Mouse (Mus musculus): ENCODE data around the gene Ankrd35. TPM values are rescaled to one million over a fixed set of nuclear protein-coding genes. Genes with fewer than 3 reads are reported as not detected.
"Not testable (repeated sequence)": the region's sequence is repeated elsewhere in the genome, so short reads cannot be mapped to it uniquely, and the experiment has no call there.

Ankrd35 gene
- polyA plus RNA-seq, 1 experiment from 2014 or later, result 5.5 TPM

DNA sequence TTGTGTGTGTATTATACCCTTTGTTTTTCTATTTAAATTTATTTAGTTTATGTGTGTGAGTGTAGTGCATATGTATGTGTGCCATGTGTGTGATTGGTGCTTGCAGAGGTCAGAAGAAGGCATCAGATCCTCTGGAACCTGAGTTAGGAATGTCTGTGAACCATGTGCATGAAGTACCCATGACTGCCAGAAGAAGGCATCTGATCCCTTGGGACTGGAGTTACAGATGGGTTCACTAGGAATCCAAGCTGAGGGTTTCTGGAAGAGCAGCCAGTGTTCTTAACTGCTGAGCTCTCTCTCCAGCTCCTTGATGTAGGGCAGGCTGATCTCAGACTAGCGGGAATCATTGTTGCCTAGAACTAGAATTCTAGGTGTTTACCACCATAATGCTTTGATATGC, 68.1 kb downstream of the Ankrd35 start:
- Histone ChIP-seq H3K36me3 (ENCODE audit: control insufficient read depth, insufficient read depth, low read length) (no peaks in the 10 kb centered on the region), H3K4me3 (ENCODE audit: low read depth, low read length) (no peak overlapping the region), H3K27ac (replicated peaks) (no peak overlapping the region), H3K9ac (ENCODE audit: low read length) (no peak overlapping the region), H3K9me3 (ENCODE audit: control insufficient read depth, low read length) (no peaks in the 10 kb centered on the region), H3K27me3 (ENCODE audit: control insufficient read depth, insufficient read depth, low read length) (no peaks in the 10 kb centered on the region), H3K4me1 (replicated peaks; ENCODE audit: control insufficient read depth, insufficient read depth) (no peaks in the 10 kb centered on the region), H3K4me2 (replicated peaks; ENCODE audit: low read depth) (no peak overlapping the region)
- no peak for ATAC-seq (ENCODE audit: low FRiP score, low TSS enrichment)
- DNase-seq (ENCODE audit: low spot score), result no peak
- TF ChIP-seq EP300 (optimal IDR thresholded peaks at IDR 0.05), result no peak
- peak; percentile 58 for TF ChIP-seq CTCF (IDR thresholded peaks at IDR 0.05; ENCODE audit: low read depth)
- 90% methylated on average over 1 of the region's 1 CpGs for WGBS

DNA sequence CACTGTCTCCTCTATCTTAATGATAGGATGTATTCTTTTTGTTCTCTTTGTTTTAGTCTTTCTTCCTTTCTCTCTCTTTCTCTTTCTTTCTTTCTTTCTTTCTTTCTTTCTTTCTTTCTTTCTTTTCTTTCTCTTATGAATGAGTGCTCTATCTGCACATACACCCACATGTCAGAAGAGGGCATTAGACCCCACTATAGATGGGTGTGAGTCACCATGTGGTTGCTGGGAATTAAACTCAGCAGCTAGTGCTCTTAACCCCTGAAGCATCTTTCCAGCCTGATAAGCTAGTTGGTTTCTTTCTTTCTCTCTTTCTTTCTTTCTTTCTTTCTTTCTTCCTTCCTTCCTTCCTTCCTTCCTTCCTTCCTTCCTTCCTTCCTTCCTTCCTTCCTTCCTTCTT, 70.3 kb downstream of the Ankrd35 start:
- H3K36me3 ChIP-seq (ENCODE audit: control insufficient read depth, insufficient read depth, low read length); H3K9me3 ChIP-seq (ENCODE audit: control insufficient read depth, low read length); DNase-seq (ENCODE audit: low spot score): not testable (repeated sequence)

More for the DNA sequence above, 70.3 kb downstream of the Ankrd35 start:
- not testable (repeated sequence) for H3K4me1 ChIP-seq (replicated peaks; ENCODE audit: control insufficient read depth, insufficient read depth); H3K4me2 ChIP-seq (replicated peaks; ENCODE audit: low read depth); H3K9ac ChIP-seq (ENCODE audit: low read length); H3K27me3 ChIP-seq (ENCODE audit: control insufficient read depth, insufficient read depth, low read length); H3K27ac ChIP-seq (replicated peaks); ATAC-seq (ENCODE audit: low FRiP score, low TSS enrichment); H3K4me3 ChIP-seq (ENCODE audit: low read depth, low read length)

Other genes starting within 250 kb of the Ankrd35 start
- gene BC107364, start 217.8 kb upstream of the Ankrd35 start, polyA plus RNA-seq (2015; fragmentation: Nextera tagmentation; extraction: Ambion mirVana), result 0.18 and 0.36 TPM in 2 replicates
- gene Hfe2, start 145.0 kb upstream of the Ankrd35 start, polyA plus RNA-seq (2015; fragmentation: Nextera tagmentation; extraction: Ambion mirVana), result 0.10 and 0.28 TPM in 2 replicates
- gene Txnip, start 112.2 kb upstream of the Ankrd35 start, polyA plus RNA-seq (2015; fragmentation: Nextera tagmentation; extraction: Ambion mirVana), result 273 and 276 TPM in 2 replicates
- gene Gm16253, start 93.1 kb upstream of the Ankrd35 start, polyA plus RNA-seq (2015; fragmentation: Nextera tagmentation; extraction: Ambion mirVana), result 0.18 and 0.46 TPM in 2 replicates
- 16.1 and 20.1 TPM in 2 replicates for gene Polr3gl, start 76.0 kb upstream of the Ankrd35 start, polyA plus RNA-seq (2015; fragmentation: Nextera tagmentation; extraction: Ambion mirVana)
- 1.3 TPM in 2 replicates for gene Ankrd34a, start 73.5 kb upstream of the Ankrd35 start, polyA plus RNA-seq (2015; fragmentation: Nextera tagmentation; extraction: Ambion mirVana)
- gene Lix1l, start 69.0 kb upstream of the Ankrd35 start, polyA plus RNA-seq (2015; fragmentation: Nextera tagmentation; extraction: Ambion mirVana), result 3.7 and 3.8 TPM in 2 replicates
- 70.9 and 75.5 TPM in 2 replicates for gene Rbm8a, start 40.2 kb upstream of the Ankrd35 start, polyA plus RNA-seq (2015; fragmentation: Nextera tagmentation; extraction: Ambion mirVana)
- 36.6 and 38.2 TPM in 2 replicates for gene Pex11b, start 34.8 kb upstream of the Ankrd35 start, polyA plus RNA-seq (2015; fragmentation: Nextera tagmentation; extraction: Ambion mirVana)
- gene Gm42957, start 34.7 kb upstream of the Ankrd35 start, polyA plus RNA-seq (2015; fragmentation: Nextera tagmentation; extraction: Ambion mirVana), result 0.04 and 0.05 TPM in 2 replicates
- 0.28 and 0.42 TPM in 2 replicates for gene Itga10, start 24.5 kb upstream of the Ankrd35 start, polyA plus RNA-seq (2015; fragmentation: Nextera tagmentation; extraction: Ambion mirVana)
- gene Pias3, start 26.3 kb downstream of the Ankrd35 start, polyA plus RNA-seq (2015; fragmentation: Nextera tagmentation; extraction: Ambion mirVana), result 23.4 and 27.1 TPM in 2 replicates
- 7.5 and 8.2 TPM in 2 replicates for gene Nudt17, start 38.4 kb downstream of the Ankrd35 start, polyA plus RNA-seq (2015; fragmentation: Nextera tagmentation; extraction: Ambion mirVana)
- 19.4 and 20.3 TPM in 2 replicates for gene Polr3c, start 57.5 kb downstream of the Ankrd35 start, polyA plus RNA-seq (2015; fragmentation: Nextera tagmentation; extraction: Ambion mirVana)
- 27.3 and 28.7 TPM in 2 replicates for gene Rnf115, start 57.5 kb downstream of the Ankrd35 start, polyA plus RNA-seq (2015; fragmentation: Nextera tagmentation; extraction: Ambion mirVana)
- gene Pdzk1, start 159.2 kb downstream of the Ankrd35 start, polyA plus RNA-seq (2015; fragmentation: Nextera tagmentation; extraction: Ambion mirVana), result 0.21 TPM in 2 replicates
- gene Cd160, start 159.2 kb downstream of the Ankrd35 start, polyA plus RNA-seq (2015; fragmentation: Nextera tagmentation; extraction: Ambion mirVana), result 0.13 and 0.15 TPM in 2 replicates
- gene Gja5, start 234.6 kb downstream of the Ankrd35 start, polyA plus RNA-seq (2015; fragmentation: Nextera tagmentation; extraction: Ambion mirVana), result 3.4 and 4.1 TPM in 2 replicates
- 26.8 and 28.5 TPM in 2 replicates for gene Gpr89, start 235.2 kb downstream of the Ankrd35 start, polyA plus RNA-seq (2015; fragmentation: Nextera tagmentation; extraction: Ambion mirVana)

All from stomach, postnatal 0 days (tissue).